Mouse (Mus musculus): ENCODE results near the gene 4932438H23Rik. TPM values are rescaled to one million over a fixed set of nuclear protein-coding genes. Genes with fewer than 3 reads are reported as not detected.
A peak's percentile ranks its signal among the peaks of the same experiment; 100 is the strongest.
"Not testable (repeated sequence)": the region's sequence is repeated elsewhere in the genome, so short reads cannot be mapped to it uniquely, and the experiment has no call there.

4932438H23Rik gene
- total RNA-seq, 2 experiments from 2014 or later: not detected

DNA sequence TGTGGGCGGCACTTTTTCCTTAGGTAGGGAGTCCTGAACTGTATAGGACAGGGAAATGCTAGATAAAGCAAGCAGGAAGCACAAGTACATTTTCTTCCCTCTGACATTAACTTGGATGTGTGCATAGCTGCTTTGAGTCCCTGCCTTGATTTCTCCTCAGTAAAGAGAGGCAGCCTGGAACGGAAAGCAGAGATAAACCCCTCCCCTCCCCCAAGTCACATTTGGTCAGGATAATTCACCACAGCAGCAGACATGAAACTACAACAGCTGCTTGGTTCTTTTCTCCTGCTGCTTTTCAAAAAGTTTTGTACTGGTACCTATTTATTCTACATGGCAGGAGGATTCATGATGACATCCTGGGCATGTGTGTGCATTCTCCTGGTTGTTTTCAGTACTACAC is 5.6 kb upstream of the 4932438H23Rik start:
- ATAC-seq (replicated peaks; ENCODE audit: poor library complexity): no peak

DNA sequence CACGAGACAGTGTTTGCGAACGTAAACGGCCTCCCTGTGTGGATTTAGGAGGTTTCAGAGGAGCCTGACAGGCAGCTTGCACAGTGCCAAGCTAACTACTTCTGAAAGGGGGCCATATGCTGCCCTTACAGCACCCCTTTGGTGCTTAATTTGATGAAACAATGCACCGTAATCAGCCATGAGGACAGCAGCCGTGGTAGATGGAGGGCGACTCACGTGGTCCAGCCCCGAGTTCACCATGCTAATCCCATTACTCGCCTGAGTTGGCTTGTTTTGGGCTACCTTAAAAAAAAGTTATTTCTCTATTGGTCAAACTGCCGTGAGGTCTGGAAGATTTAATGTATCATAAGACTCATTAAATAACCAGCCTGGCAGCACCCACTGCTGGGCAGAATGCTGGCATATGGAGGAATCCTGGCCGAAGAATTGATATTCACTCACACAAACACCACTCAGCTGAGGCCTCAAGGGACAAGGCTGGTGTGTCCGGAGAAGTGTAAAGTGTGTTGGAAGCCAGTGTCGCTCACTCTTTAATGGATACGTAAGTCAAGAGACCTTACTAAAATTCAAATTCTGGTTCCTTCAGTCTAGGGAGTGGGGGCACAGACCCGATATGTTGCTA is 4.6 kb upstream of the 4932438H23Rik start:
- no peak for ATAC-seq (replicated peaks; ENCODE audit: poor library complexity)

DNA sequence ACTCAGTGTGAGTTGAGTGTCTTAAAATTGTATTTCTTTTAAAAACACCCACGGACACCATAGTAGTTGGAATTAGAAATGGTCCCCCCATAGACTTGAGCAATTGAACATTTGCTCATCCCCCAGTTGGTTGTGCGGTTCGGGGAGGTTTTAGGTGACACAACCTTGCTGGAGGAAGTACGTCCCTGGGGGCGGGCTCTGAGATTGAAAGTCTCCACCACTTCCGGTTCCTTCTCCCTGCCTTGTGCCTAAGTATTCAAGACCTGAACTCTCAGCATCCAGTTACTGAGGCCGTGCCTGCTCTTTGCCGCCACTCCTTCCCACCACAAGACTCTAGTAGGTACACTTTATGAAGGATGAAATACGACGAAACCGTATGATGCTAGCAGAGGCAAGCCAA is 2.9 kb upstream of the 4932438H23Rik start:
- ATAC-seq (replicated peaks; ENCODE audit: poor library complexity): peak; percentile 70

DNA sequence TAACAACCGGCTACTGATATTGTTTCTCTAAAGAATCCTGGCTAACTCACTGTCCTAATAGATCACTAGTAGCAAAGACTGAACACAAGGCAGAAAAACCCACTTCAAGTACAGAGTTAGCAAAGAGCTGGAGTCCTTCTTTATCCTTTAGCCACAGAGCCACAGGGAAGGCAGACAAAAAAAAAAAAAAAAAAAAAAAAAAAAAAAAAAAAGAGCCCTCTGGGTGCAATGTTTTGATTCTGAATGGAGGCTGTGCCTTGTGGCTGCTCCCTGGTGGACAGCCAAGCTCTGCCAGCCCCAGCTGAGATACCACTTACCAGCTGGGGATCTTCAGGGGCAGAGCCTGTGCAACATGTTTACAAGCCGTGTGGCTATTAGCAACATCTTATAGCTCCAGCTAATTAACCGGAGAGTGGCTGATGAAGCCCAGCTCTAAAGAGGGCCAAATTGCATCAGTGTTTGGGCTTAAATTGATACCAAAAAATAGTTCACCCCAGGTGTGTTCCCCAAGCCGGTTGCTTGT is 2.1 kb upstream of the 4932438H23Rik start:
- ATAC-seq (replicated peaks; ENCODE audit: poor library complexity): 0 out of 2 replicates have a peak, but pooled peaks have one; percentile 16

DNA sequence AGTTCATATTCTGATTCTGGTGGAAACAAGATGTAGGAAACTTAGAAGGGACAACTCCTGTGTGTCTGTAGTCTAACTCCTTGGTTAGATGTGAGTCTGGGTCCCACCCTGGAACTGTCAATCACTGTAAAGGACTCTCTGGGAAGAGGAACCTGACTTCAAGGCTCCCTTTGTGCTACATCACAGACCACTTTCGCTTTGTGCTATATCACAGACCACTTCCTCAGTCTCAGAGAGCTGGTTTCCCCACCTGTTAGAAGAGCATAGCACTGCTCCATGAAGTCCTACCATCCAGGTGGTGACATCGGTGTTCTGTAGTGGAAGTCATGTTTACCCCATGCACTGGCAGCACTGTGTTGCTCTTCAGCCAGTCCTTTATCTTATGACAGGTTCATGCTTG is 1.1 kb upstream of the 4932438H23Rik start:
- peak; percentile 68 for ATAC-seq (replicated peaks; ENCODE audit: poor library complexity)

DNA sequence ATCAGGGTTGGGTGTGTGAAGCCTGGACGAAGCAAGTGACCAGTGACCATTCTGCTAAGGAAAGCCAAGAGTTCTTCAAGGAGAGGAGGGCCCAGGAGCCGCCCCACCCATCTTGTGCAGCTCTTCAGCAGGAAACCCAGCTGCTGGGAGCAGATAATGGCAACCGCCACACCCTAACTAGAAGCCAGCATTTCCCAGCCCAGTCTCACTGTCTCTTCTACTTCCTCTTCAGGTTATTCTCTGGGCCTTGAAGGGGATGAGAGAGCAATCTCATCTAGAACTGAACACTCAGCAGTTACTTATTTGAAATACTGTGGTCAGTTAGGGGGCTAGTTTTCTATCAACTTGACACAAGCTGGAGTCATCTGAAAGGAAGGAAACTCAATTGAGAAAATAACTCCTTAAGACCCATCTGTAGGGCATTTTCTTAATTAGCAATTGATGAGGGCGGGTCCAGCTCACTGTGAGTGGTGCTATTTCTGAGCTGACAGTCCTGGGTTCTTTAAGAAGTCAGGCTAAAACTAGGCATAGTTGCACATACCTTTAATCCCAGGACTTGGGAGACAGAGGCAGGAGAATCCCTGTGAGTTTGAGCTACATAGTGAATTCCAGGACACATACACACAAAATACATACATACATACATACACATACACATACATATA is 8.1 kb downstream of the 4932438H23Rik start:
- ATAC-seq (replicated peaks; ENCODE audit: poor library complexity): peak; percentile 94

DNA sequence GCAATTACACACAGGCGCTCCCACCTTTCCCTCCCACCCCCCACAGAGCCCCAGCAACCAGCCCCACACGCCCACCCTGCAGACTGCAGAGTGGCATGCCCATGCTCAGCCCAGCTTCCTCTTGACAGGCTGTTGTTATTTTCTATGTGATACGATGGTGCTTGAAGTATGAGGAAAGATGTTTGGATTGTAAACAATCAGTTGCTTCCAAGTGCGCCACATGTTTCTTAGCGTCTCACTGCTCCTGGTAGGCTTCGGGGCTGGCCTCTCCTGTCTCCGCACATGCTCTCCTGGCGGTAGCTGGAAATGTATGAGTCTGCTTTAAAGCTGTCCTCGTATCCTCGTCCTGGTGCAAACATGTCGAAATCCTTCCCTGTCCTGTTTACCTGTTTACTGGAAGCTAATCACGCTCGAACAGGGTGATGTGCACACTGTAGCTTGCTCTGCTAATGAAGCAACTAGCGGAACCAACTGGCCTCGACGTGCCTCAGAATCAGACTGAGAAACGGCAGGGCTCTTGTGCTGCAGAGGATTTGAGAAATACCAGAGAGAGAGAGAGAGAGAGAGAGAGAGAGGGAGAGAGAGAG is 9.6 kb downstream of the 4932438H23Rik start:
- no peak for ATAC-seq (replicated peaks; ENCODE audit: poor library complexity)

DNA sequence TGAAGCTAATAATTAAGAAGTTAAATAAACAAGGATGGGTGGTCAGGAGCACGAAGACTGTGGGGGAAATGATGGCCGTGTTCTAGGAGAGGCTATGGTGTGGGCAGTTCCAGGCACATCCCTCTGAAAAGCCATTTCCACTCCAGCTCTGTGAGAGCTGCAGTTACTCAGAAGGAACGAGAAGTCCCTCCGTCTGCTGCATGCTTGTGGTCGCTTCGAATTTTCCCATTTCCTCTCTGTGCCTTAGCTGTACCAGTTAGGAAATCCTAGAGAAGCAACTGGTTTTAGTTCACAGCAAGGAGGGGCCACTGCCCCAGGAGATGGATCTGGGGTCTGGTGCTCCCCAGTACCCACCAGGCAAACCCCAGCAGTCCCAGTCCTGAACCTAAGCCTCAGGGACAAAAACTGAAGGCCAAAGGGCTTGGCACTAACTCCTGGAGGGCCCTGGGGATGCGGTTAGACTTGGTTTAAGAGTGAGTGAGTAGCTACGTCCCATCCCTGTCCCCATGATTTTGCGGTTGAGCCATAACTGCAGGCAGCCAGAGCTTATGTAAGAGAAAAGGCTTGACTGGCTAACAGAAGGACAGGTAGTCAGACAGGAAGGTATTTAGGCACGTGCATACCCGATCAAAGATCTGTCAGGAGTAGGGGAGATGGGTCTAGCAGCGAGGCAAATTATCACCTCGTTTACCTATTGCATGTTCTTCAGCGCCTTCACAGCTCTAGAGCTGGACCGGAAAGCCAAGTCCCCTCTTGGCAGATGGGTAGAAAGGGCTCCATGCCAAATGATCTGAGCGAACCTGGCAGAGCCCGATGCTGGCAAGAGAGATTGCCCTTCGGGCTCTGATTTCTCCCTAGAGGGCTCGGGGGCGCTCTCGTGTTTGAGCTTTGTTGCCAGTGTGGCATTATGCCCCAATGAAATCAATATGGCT is 10.3 kb downstream of the 4932438H23Rik start:
- ATAC-seq (replicated peaks; ENCODE audit: poor library complexity): peak; percentile 27

DNA sequence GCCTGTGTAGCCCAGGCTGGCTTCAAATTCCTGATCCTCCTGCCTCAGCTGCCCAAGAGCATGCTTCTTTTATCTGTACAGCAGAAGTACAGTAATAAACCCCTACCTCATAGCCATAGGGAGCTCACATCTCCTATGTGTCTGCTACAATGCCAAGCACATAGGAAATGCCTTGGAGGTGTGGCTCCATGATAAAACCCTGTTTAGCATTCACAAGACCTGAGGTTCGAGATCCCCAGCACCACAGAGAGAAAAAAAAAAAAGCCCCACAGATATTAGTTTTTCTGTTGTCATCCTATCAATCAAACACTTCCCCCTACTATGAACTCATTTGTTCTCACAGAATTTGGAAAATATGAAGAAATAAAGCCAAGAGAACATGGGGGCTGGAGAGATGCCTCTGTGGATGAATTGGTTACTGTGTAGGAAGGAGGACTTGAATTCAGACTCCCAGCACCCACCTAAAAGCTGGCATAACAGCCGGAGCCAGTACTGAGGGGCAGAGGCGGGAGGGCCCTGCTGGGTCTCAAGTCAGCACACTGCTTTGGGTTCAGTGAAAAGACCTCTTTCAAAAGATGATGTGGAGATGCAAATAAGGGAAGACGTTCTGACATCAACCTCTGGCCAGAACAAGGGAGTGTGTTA is 11.8 kb downstream of the 4932438H23Rik start:
- no peak for ATAC-seq (replicated peaks; ENCODE audit: poor library complexity)

DNA sequence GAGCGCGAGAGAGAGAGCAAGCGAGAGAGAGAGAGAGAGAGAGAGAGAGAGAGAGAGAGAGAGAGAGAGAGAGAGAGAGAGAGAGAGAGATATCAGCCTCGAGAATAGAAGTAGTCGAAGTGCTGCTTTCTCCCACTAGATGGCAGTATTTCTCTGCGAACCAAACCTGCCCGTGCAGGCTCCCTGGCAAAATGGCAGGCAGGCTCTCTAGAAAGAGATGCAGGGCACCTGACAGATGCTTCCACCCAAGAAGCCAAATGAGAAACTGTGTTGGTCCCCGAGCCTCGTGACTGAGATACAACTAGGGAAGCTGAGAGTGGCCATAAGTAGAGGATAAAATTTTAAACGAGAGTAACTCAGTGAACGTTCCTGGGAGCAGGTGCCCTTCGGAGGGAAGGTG is 13.4 kb downstream of the 4932438H23Rik start:
- ATAC-seq (replicated peaks; ENCODE audit: poor library complexity): peak; percentile 94

DNA sequence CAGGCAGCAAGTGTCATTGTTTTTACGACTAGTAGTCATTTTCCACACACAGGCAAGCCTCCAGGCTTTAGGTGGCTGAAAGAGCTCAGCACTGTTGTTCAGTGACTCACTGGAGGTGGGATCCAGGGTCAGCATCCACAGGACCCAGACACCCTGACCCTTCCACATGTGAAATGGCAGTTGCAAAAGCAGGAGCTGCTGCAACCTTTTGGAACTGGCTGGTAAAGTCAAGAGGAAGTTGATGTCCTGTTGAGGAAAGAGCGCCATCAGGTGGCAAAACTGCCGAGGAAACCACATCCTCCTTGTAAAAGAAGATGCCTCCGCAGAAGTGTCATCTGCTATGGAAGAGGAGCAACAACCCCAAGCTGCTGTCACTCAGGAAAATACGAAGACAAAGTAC is 18.7 kb downstream of the 4932438H23Rik start:
- peak; percentile 64 for ATAC-seq (replicated peaks; ENCODE audit: poor library complexity)

DNA sequence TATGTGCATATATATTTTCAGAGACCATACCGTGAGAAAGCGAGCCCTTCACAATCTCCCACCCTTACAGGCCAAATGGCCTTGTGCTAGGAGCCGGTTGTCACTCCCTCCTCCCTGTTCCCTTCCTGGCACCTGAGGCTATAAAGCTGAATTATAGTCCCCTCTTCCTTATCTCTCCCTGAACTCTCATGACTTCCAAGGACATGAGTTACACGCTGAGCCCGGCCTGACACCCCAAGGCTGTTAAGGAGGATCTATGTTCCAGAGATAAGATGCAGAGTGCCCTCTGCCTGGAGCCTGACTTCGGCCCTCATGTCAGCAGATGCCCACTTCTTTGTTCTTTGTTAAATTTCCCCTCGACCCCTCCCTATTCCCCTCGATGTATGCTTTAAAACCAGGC is 19.5 kb downstream of the 4932438H23Rik start:
- not testable (repeated sequence) for ATAC-seq (replicated peaks; ENCODE audit: poor library complexity)

DNA sequence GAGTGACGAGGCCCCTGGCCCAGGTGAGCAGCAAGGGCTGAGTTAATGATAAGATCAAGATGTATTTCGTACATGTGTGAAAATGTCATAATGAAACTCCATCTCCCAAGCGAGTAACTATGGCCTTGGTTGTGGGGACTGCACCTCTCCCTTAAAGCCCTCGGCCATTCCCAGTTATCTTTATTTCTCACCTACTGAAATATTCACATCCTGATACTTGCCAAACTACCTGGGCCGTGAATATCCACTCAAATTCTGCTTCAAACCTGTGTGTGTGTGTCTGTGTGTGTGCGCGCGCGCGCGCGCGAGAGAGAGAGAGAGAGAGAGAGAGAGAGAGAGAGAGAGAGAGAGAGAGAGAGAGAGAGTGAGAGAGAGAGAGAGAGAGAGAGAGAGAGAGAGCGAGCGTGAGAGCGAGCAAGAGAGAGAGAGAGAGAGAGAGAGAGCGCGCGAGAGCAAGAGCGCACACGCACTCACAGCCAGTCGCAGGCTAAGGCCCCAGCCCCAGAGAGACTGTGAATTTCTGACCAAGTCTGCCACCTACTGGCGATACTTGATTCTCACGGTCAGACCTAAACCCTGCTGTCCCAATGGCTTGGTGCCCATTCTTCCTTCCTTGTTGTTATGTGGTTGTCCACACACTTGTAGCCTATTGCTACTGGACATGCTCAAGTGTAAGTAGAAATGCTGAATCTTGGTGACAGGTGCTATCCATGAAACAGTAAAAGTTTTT is 21.6 kb downstream of the 4932438H23Rik start:
- ATAC-seq (replicated peaks; ENCODE audit: poor library complexity): peak; percentile 99

DNA sequence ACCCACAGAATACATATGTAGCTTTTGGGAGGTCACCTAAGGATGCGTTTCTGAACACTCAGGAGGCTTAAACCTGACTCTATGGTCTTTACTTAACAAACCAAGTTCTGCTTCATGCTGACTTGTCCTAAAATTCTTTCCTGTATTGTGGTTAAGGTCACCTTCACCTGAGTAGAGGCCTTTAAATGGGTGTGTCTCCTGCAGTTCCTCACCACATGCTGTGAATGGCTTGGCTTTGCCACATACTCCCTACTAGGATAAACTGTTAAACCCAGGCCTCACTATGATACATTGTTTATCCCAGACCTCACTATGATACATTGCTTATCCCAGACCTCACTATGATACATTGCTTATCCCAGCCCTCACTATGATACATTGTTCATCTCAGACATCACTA is 22.7 kb downstream of the 4932438H23Rik start:
- no peak for ATAC-seq (replicated peaks; ENCODE audit: poor library complexity)

DNA sequence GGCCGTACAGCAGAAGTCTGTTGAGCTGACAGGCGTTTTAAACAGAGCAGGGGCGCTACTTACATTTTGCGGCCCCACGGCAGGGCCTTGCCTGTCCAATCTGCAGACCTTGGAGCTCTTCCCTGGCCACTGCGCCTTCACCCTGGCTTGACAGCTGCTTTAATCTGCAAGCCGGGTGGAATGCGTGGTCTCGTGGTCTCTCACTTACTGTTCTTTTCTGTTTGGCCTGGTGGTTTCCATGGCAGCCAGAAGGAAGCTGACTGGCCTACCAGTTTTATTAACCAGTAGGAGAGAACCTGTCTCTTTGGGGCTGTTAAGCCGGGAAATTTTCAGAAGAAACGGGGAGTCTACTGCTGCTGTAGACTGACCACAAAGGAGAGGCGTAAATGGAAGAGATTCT is 26.0 kb downstream of the 4932438H23Rik start:
- ATAC-seq (replicated peaks; ENCODE audit: poor library complexity): no peak

DNA sequence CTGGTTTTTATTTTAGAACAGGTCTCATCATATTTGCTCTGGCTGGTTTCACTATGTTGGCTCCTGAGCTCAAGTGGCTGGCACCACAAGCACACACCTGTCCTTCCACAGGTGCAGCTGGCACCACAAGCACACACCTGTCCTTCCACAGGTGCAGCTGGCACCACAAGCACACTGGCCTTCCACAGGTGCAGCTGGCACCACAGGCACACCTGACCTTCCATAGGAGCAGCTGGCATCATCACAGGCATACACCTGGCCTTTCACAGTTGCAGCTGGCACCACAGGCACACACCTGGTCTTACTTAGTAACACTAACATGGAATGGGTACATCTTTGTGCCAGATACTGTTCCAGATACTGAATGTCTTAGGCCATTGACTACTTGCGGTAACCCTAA is 27.8 kb downstream of the 4932438H23Rik start:
- no peak for ATAC-seq (replicated peaks; ENCODE audit: poor library complexity)

DNA sequence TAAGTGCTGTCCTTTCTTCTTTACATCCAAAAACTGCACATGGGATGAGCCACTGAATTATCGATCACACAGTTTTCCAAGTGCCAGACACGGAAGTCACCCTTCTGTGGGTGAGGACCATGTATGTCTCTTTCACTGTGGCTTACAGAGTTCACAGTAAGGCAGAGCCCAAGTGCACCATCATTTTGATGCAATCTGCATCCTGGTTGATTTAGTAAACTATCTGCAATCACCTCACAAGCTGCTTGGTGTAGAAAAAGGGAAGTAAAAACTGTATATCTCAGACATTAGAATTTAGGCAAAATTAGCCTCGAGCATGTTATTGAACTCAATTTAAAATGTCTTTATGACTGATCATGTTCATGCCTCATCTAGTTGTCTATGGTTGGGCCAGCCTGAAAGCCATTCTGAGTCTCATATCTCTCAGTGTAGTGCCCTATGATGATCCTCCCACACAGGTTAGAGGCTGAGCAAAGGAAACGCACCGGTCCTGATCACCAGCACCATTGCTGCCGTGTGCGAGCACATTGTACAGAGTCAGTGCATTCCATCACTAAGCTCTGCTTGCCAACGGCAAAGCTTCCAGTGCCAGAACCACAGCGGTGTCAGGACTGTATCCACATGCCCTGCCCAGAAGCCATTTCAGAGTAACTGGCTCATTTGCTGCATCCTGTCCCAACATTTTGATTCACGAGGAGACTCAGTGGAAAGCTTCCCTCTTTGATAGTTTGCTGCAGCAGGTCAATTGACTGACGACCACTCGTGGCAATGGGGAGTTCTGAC is 30.1 kb downstream of the 4932438H23Rik start:
- ATAC-seq (replicated peaks; ENCODE audit: poor library complexity): peak; percentile 57

DNA sequence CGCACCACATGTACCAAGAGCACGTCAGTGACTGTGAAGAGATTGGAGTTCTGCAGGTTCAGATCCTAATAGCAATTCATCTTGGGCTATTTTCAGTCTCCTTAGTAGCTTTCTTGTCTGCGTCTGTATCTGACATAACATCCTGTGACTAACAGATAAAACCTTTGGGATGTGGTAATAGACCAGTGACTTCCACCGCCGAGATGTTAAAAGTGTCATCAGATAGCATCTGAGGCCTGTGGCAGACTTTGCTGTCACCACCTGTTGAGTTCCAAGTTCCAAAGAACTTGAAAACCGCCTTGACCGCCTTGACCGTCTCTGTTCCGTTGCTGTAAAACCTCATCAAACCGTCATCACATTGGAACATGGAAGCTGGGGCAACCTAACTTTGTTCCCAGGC is 31.1 kb downstream of the 4932438H23Rik start:
- peak; percentile 49 for ATAC-seq (replicated peaks; ENCODE audit: poor library complexity)

All from megakaryocyte progenitor cell, adult 5-6 weeks (primary cell).